Mouse (Mus musculus) embryonic facial prominence, embryonic 12.5 days (tissue): ENCODE results near the gene Tor1a. TPM values are rescaled to one million over a fixed set of nuclear protein-coding genes. Genes with fewer than 3 reads are reported as not detected.

Experiments
- ATAC-seq: fragments of 200-750 bp; cut with Nextera tagmentation; 2 replicates; pipeline ENCODE4 v1.8.0; 2017; ENCODE audit not compliant: insufficient number of reproducible peaks, insufficient read depth, low FRiP score, low TSS enrichment
- H3K27ac ChIP-seq: fragments of 300-500 bp; sonication (generic); 2 replicates; pipeline ENCODE4 v1.5.1; 2016; ENCODE audit warnings: mild to moderate bottlenecking
- H3K27me3 ChIP-seq: fragments of 300-500 bp; sonication (generic); 2 replicates; pipeline ENCODE4 v1.6.1; 2016; ENCODE audit warnings: mild to moderate bottlenecking, moderate library complexity
- H3K36me3 ChIP-seq: fragments of 300-500 bp; sonication (generic); 2 replicates; pipeline ENCODE4 v1.6.1; 2016; ENCODE audit warnings: mild to moderate bottlenecking
- H3K4me1 ChIP-seq: fragments of 300-500 bp; sonication (generic); 2 replicates; pipeline ENCODE4 v1.6.1; 2016
- H3K4me2 ChIP-seq: fragments of 300-500 bp; sonication (generic); replicated peaks from 2 replicates; pipeline ENCODE4 v1.6.1; 2016; ENCODE audit warnings: mild to moderate bottlenecking, moderate library complexity
- H3K4me3 ChIP-seq: fragments of 300-500 bp; sonication (generic); 2 replicates; pipeline ENCODE4 v1.5.1; 2016; ENCODE audit warnings: mild to moderate bottlenecking
- H3K9ac ChIP-seq: fragments of 300-500 bp; sonication (generic); 2 replicates; pipeline ENCODE4 v1.6.1; 2016; ENCODE audit warnings: mild to moderate bottlenecking, moderate library complexity
- H3K9me3 ChIP-seq: fragments of 300-500 bp; sonication (generic); 2 replicates; pipeline ENCODE4 v1.6.1; 2016; ENCODE audit warnings: mild to moderate bottlenecking, moderate library complexity
- WGBS: fragments of 180-500 bp; shearing (Covaris S2); methylation state at CpG from one replicate; pipeline ENCODE4 v1.1.7; 2016; 5-methylcytosine and 5-hydroxymethylcytosine counted together
- polyA plus RNA-seq: library from polyadenylated mRNA; unstranded; fragments of >200 nt; fragmentation: Nextera tagmentation; extraction: Ambion mirVana; gene quantifications from 2 replicates; pipeline ENCODE4 v1.2.1, GENCODE M21; 2016

Tor1a gene
- polyA plus RNA-seq, 1 experiment from 2014 or later = 82.8 TPM

DNA sequence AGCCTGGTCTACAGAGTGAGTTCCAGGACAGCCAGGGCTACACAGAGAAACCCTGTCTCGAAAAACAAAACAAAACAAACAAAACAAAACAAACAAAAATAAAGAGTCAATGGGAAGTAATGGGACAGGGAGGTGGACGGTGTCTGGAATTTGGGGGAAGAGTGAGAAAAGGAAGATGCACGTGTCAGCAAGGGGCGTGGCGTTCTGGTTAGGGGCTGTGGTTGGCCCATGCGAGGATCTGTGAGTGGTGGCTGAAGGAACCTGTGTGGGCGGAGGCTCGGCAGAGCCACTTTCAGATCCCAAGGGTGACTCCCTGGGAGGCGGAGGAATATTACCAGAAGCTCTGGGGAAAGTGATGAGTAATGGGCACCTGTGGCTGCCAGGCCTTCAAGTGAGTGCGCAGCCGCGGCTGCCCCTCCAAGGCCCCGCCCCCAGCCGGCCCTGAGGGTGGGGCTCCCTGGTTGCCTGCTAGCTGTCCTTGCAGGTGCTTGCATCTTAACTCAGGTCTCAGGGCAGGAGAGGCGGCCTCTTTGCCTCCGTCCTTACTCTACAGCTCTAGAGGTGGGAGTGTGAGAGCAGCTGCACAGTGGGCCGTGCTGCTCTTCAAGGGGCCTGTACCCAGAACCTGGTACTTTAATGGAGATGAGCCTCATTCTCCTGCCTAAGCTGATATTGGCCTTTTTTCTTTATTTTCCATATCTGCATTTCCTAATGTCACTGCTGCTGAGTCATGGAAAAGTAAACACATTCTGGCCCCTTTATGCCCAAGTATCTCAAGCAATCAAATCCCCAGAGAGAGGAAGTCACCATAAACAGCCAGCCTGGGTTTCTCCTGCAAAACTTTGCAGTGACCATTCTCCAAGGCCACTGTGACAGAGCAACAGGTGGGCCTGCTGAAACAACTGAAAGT lies 17.6 kb upstream of the Tor1a start:
- H3K4me1 ChIP-seq = peaks cover 15% of the 10 kb centered on the region
- 0 out of 2 replicates have a peak, but pooled peaks cover 4% of the 10 kb centered on the region for H3K36me3 ChIP-seq
- no peak overlapping the region for H3K9ac ChIP-seq
- H3K27me3 ChIP-seq = no peaks in the 10 kb centered on the region
- ATAC-seq = no peak
- WGBS = 22% methylated on average over 17 of the region's 17 CpGs
- H3K27ac ChIP-seq = no peak overlapping the region
- peak overlapping the region; percentile 0; the same call in 1 of the 2 replicates for H3K4me2 ChIP-seq
- H3K4me3 ChIP-seq = no peak overlapping the region
- no peaks in the 10 kb centered on the region for H3K9me3 ChIP-seq

DNA sequence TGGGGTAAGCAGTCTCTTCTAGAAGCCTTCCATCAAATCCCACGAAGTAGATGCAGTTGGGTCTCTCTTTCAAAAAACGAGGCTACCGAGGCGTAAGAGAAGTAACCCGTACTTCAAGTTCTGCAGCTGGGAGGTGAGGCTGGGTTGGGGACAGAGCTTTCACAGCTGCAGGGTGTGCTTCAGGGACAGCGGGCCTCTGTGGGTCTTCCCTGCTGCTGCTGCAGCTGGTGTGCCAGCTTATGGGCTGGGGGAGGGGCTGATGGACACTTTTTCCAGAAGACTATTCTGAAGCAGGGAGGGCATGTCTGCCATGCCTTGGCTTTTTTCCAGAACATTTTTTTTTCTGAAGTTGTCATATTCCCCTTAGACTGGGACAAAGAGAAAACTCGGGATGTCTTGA lies 15.3 kb upstream of the Tor1a start:
- ATAC-seq = no peak
- Histone ChIP-seq H3K9ac (peak overlapping the region; percentile 70; the same call in 1 of the 2 replicates), H3K4me3 (peak overlapping the region; percentile 85), H3K9me3 (no peaks in the 10 kb centered on the region), H3K36me3 (peaks cover 11% of the 10 kb centered on the region), H3K27me3 (no peaks in the 10 kb centered on the region), H3K27ac (peak overlapping the region; percentile 48; the same call in 1 of the 2 replicates), H3K4me1 (peaks cover 15% of the 10 kb centered on the region), H3K4me2 (peak overlapping the region; percentile 82)
- 43% methylated on average over 7 of the region's 7 CpGs for WGBS

DNA sequence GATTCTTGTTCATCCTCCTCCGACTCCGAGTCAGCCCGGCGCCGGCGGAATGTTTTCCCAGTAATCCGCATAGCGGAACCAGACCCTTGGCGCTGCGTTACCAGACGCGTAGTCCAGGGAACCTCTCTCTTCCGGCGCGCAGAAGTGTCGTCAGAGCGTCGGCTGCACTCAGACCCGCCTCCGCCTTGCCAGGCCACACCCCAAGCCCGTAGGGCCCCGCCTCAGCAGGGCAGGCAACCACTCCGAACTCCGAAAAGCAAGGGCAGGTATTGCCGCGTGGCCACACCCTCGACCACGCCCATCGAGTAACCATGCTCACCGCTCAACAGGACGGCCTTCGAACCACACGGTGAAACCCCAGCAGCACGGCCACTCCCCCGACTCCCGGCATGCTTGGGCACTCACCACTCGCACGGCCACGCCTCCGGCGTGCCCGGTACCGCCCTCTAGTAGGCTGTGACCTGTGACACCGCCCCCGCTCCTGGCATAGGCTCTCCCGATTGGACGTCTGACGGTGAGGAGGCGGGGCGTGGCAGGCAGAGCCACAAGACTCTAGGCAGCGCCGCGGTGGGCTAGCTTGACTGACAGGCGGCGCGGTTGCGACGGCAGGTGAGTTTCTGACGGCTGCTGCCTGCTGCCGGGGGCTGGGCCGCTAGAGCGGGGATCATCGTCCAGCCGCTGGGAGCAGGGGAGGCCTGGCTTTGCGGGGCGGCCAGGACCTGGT lies 14.2 kb upstream of the Tor1a start, which contains the start of the genes BC005624 and Usp20:
BC005624 (minus strand) TSS at position 412 of the 724 bp plus-strand sequence.
Usp20 (plus strand) TSS at position 490 of the 724 bp plus-strand sequence.
- Histone ChIP-seq H3K9ac (peak within 1 kb of the TSS; percentile 70), H3K4me2 (peak within 1 kb of the TSS; percentile 82), H3K4me3 (peak within 1 kb of the TSS; percentile 85), H3K27ac (peak within 1 kb of the TSS; percentile 48; the same call in 1 of the 2 replicates), H3K4me1 (peaks cover 15% of the 10 kb centered on the region), H3K9me3 (no peaks in the 10 kb centered on the region), H3K27me3 (no peaks in the 10 kb centered on the region), H3K36me3 (peaks cover 19% of the 10 kb centered on the region)
- ATAC-seq = peak; percentile 99
- under 1% methylated on average over 65 of the region's 66 CpGs for WGBS

DNA sequence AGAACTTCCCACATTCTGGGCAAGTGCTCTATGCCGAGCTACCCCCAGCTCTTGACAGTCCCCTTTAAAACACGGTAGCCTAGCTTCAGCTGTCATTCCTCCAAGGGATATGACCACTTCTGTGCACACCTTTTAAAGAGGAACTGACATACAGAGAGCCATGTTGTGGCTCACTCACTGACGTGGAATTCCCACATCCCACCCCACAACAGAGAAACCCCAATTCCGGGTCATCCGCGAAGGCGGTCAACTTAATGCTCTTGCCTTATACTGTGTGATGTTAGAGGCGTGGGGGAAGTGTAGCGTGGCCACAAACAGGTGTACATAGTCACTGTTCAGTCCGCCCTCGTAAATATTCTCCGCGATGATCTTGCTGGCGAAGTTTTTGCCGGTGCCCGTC lies 907 bp downstream of the Tor1a start:
- H3K27me3 ChIP-seq = no peaks in the 10 kb centered on the region
- WGBS = 22% methylated on average over 16 of the region's 16 CpGs
- H3K9ac ChIP-seq = peak overlapping the region; percentile 88
- peak overlapping the region; percentile 75 for H3K4me2 ChIP-seq
- H3K4me1 ChIP-seq = peaks cover 14% of the 10 kb centered on the region
- peak overlapping the region; percentile 95 for H3K4me3 ChIP-seq
- H3K27ac ChIP-seq = no peak overlapping the region
- ATAC-seq = no peak
- peaks cover 45% of the 10 kb centered on the region for H3K36me3 ChIP-seq
- no peaks in the 10 kb centered on the region for H3K9me3 ChIP-seq

DNA sequence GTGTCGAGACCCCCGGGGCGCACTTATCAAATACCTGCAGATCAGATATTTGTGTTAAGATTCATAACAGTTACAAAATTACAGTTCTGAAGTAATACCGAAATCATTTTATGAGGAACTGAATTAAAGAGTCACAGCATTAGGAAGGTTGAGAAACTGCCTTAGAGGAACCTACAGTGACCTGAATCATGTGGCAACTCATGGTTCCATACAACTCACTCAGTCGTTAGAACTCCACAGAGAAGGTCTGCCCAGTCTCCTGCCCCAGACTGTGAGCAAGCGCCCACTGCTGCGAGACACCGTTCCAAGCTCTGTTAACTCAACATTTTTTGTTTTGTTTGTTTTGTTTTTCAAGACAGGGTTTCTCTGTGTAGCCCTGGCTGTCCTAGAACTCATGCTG lies 2.1 kb downstream of the Tor1a start:
- H3K4me2 ChIP-seq = no peak overlapping the region; the same call in 1 of the 2 replicates
- WGBS = 91% methylated on average over 8 of the region's 8 CpGs
- H3K36me3 ChIP-seq = peaks cover 54% of the 10 kb centered on the region
- no peak for ATAC-seq
- H3K9me3 ChIP-seq = no peaks in the 10 kb centered on the region
- peaks cover 14% of the 10 kb centered on the region for H3K4me1 ChIP-seq
- H3K27ac ChIP-seq = no peak overlapping the region
- no peak overlapping the region for H3K4me3 ChIP-seq
- no peak overlapping the region for H3K9ac ChIP-seq
- no peaks in the 10 kb centered on the region for H3K27me3 ChIP-seq

DNA sequence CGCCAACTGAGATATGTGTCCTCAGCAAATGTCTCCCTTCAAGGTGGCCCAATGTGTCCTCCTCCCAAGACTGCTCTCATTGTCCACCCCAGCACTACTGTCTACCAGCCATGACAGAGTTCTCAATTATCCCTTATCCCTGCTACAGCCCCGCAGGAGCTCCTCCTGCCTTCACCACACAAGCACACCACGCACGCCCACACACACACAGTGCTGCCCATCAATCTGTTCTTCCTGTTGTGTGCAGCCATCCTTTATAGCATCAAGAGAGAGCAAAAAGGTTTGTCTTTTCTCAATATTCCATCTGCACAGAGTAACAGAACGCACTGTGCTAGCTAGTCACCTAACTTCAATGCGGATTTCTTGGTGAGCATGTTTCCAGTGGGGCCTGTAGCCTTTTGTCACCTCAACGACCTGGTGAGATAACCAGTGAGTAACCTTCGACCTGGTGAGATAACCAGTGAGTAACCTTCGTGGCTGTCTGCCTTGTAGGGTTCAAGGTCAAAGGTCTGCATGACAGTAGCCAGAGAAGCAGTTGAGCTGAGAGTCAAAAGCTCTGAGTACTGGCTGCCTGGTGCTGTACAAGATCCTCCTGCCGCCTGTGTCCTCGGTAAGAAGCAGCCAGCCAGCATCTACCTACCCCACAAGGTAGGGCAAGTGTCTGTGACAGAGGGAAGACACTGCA lies 5.0 kb downstream of the Tor1a start:
- no peak for ATAC-seq
- no peak overlapping the region for H3K4me2 ChIP-seq
- peaks cover 81% of the 10 kb centered on the region for H3K36me3 ChIP-seq
- peaks cover 14% of the 10 kb centered on the region for H3K4me1 ChIP-seq
- no peaks in the 10 kb centered on the region for H3K9me3 ChIP-seq
- H3K9ac ChIP-seq = no peak overlapping the region
- 84% methylated on average over 11 of the region's 11 CpGs for WGBS
- H3K27ac ChIP-seq = no peak overlapping the region
- H3K27me3 ChIP-seq = no peaks in the 10 kb centered on the region
- H3K4me3 ChIP-seq = no peak overlapping the region

DNA sequence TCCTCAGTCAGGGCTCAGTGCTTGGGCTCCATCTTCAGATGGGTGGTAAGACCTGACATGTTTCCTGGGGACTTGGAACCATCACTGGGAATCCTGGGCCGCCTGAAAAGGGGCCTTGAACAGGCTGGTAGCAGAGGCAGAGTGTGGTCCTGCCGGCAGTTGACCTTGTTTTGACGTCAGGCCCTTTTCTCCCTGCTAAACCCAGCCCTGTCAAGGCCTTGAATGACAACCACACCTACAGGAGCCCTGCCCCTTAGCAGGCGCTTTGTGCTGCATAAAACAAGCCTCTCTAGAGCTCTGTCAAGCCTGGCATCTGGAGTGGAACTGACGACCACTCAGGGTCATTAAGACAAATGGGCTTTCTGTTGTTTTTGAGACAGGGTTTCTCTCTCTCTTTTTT lies 7.9 kb downstream of the Tor1a start:
- no peaks in the 10 kb centered on the region for H3K9me3 ChIP-seq
- H3K36me3 ChIP-seq = peaks cover 97% of the 10 kb centered on the region
- no peak overlapping the region for H3K27ac ChIP-seq
- H3K4me1 ChIP-seq = peaks cover 7% of the 10 kb centered on the region
- no peak overlapping the region for H3K4me2 ChIP-seq
- H3K4me3 ChIP-seq = no peak overlapping the region
- 52% methylated on average over 5 of the region's 5 CpGs for WGBS
- H3K27me3 ChIP-seq = no peaks in the 10 kb centered on the region
- ATAC-seq = no peak
- H3K9ac ChIP-seq = no peak overlapping the region

DNA sequence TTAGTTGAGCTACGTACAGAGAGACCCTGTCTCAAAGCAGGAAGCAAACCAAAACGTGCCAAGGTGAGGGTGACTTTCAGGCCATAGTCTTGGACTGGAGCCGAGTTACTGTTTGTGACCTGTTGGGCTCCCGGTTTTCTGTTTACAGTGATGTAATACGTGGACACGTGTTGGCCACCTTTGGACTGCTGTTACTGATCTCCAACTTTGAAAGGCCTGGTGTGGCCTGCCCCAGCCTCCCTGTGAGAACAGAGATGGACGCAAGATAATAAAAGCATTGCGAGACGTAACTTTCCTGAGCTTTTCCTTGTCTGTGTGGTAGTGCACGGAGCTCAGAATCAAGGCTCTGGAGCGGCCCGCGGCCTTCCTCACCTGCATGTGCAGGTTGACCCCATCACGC lies 9.0 kb downstream of the Tor1a start:
- Histone ChIP-seq H3K27ac (no peak overlapping the region), H3K9ac (no peak overlapping the region), H3K4me2 (no peak overlapping the region), H3K4me3 (no peak overlapping the region), H3K36me3 (peaks cover 85% of the 10 kb centered on the region), H3K4me1 (peaks cover 18% of the 10 kb centered on the region), H3K27me3 (no peaks in the 10 kb centered on the region), H3K9me3 (no peaks in the 10 kb centered on the region)
- no peak for ATAC-seq
- WGBS = 94% methylated on average over 14 of the region's 14 CpGs

DNA sequence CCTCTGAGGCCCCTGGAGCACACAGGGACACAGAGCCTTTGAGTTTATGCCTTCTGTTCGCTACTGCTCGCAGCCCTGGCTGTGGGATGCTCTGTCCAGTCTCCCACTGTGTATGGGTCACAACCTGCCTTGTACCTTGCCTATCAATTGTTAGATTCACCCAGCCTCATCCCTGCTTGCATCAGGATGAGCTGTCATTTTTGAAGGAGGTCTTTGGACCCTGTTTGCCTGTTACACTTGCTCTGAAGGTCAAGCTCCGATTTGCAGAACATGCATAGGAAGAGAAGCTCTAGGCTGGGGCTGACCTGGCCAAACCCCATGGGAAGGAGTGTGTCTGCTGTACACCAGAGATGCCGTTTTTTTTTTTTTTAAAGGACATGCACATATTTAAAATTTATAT lies 10.2 kb downstream of the Tor1a start:
- Histone ChIP-seq H3K4me2 (no peak overlapping the region), H3K27me3 (no peaks in the 10 kb centered on the region), H3K36me3 (peaks cover 73% of the 10 kb centered on the region), H3K27ac (no peak overlapping the region), H3K4me3 (no peak overlapping the region), H3K4me1 (peaks cover 20% of the 10 kb centered on the region), H3K9me3 (no peaks in the 10 kb centered on the region), H3K9ac (no peak overlapping the region)
- 80% methylated on average over 4 of the region's 4 CpGs for WGBS
- ATAC-seq = no peak

DNA sequence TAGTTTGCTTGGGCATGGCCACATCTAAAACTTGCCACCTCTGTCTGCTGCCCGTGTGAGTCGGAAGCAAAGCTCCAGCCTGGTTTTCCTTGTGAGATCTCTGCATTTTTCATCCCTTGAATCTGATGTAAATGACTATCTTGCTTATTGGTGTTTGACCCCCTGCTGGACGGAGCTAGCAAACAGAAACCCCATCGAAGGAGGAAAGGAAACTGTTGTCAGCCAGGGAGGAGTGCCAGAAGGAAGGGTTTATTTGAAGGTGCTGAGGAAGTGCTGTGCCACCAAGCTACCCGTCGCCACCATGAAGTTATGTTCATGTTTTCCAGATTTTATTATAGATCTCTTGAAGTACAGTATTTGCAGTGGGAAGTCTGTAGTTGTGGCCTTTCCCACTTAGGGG lies 12.9 kb downstream of the Tor1a start:
- H3K36me3 ChIP-seq = peaks cover 47% of the 10 kb centered on the region

DNA sequence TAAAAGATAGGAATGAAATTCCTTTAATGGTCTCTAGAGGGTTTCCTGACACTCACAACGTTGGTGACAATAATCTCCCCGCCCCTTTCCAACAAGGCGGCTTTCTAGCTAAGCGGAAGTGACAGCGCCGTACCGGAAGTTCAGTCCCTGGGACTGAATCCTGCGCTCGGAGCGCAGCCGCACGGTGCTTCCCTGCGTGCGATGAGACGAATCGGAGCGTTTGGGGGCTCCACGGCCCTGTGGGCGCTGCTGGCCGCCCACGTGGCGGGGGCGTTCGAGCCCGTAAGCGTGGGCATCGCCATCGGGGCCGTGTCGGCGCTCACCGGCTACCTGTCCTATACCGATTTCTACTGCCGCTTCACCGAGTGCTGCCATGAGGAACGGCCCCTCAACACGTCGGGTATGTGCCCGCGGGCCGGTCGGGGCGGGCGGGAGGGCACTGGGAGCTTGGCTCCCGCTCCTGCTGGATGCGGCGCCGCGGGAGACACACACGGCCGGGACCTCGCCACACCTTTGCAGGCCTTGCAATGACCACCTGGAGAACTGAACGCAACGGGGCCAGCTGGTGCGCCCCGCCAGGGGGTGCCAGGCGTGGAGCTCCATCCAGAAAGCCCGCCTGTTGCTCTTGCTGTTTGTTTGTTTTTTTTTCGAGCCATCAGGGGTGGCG lies 14.8 kb downstream of the Tor1a start, which contains the start of gene Tor1b:
Tor1b (plus strand) TSS at position 136 of the 667 bp plus-strand sequence.
- Histone ChIP-seq H3K36me3 (peaks cover 29% of the 10 kb centered on the region), H3K4me1 (peaks cover 24% of the 10 kb centered on the region), H3K9me3 (no peaks in the 10 kb centered on the region), H3K27me3 (no peaks in the 10 kb centered on the region), H3K4me2 (peak within 1 kb of the TSS; percentile 83), H3K9ac (peak within 1 kb of the TSS; percentile 88), H3K27ac (peak within 1 kb of the TSS; percentile 72), H3K4me3 (peak within 1 kb of the TSS; percentile 89)
- 0 out of 2 replicates have a peak, but pooled peaks have one; percentile 61 for ATAC-seq
- WGBS = under 1% methylated on average over 60 of the region's 60 CpGs

More for the DNA sequence above, 12.9 kb downstream of the Tor1a start:
- peak overlapping the region; percentile 89; the same call in 1 of the 2 replicates for H3K4me3 ChIP-seq
- peak overlapping the region; percentile 83 for H3K4me2 ChIP-seq
- no peaks in the 10 kb centered on the region for H3K27me3 ChIP-seq
- peaks cover 24% of the 10 kb centered on the region for H3K4me1 ChIP-seq
- H3K27ac ChIP-seq = no peak overlapping the region
- 68% methylated on average over 6 of the region's 6 CpGs for WGBS
- no peaks in the 10 kb centered on the region for H3K9me3 ChIP-seq
- H3K9ac ChIP-seq = peak overlapping the region; percentile 88
- ATAC-seq = no peak
